Mouse (Mus musculus): ENCODE data around the gene Vgll2. TPM values are rescaled to one million over a fixed set of nuclear protein-coding genes. Genes with fewer than 3 reads are reported as not detected.

Gene Vgll2
- total and polyA plus RNA-seq, 2 experiments from 2014 or later, result 3.7 TPM; not detected in 1

- H3K9me3 ChIP-seq (ENCODE audit: low read length), result no peaks in the 10 kb centered on the region
- DNase-seq (ENCODE audit: low spot score), result no peak
- H3K4me1 ChIP-seq (ENCODE audit: insufficient read depth, low read length), result no peaks in the 10 kb centered on the region
- H3K36me3 ChIP-seq (ENCODE audit: insufficient read depth, low read length), result no peaks in the 10 kb centered on the region
- H3K4me3 ChIP-seq (ENCODE audit: low read depth, low read length), result no peak overlapping the region
- ATAC-seq (ENCODE audit: low FRiP score), result no peak
- no peak overlapping the region for H3K4me2 ChIP-seq (ENCODE audit: low read depth, low read length, poor library complexity, severe bottlenecking)
- H3K9ac ChIP-seq (replicated peaks; ENCODE audit: low read length, poor library complexity, severe bottlenecking), result no peak overlapping the region
- no peak overlapping the region for H3K27ac ChIP-seq (ENCODE audit: low read depth, low read length)
- TF ChIP-seq CTCF (IDR thresholded peaks at IDR 0.05), result no peak
- 58% methylated on average over 5 of the region's 5 CpGs for WGBS
- no peaks in the 10 kb centered on the region for H3K27me3 ChIP-seq (ENCODE audit: insufficient read depth, low read length)
Observed at GRCm38 (mm10) chr10:52043086-52043485, 20.8 kb downstream of the Vgll2 start.

- 79% methylated on average over 3 of the region's 3 CpGs for WGBS
- ATAC-seq (ENCODE audit: low FRiP score), result no peak
- H3K4me1 ChIP-seq (ENCODE audit: insufficient read depth, low read length), result no peaks in the 10 kb centered on the region
Observed at GRCm38 (mm10) chr10:52048287-52048686, 26.0 kb downstream of the Vgll2 start.

GRCm38 (mm10) chr10:52072482-52072881 is 50.2 kb downstream of the Vgll2 start:
- peak; percentile 56 for TF ChIP-seq CTCF (IDR thresholded peaks at IDR 0.05)
- no peak overlapping the region for H3K27ac ChIP-seq (ENCODE audit: low read depth, low read length)
- no peaks in the 10 kb centered on the region for H3K36me3 ChIP-seq (ENCODE audit: insufficient read depth, low read length)
- no peak overlapping the region for H3K9ac ChIP-seq (replicated peaks; ENCODE audit: low read length, poor library complexity, severe bottlenecking)
- DNase-seq (ENCODE audit: low spot score), result peak; percentile 44
- no peaks in the 10 kb centered on the region for H3K9me3 ChIP-seq (ENCODE audit: low read length)
- no peak overlapping the region for H3K4me2 ChIP-seq (ENCODE audit: low read depth, low read length, poor library complexity, severe bottlenecking)
- H3K4me3 ChIP-seq (ENCODE audit: low read depth, low read length), result no peak overlapping the region
- H3K27me3 ChIP-seq (ENCODE audit: insufficient read depth, low read length), result no peaks in the 10 kb centered on the region
- ATAC-seq (ENCODE audit: low FRiP score), result no peak
- H3K4me1 ChIP-seq (ENCODE audit: insufficient read depth, low read length), result no peaks in the 10 kb centered on the region

More at GRCm38 (mm10) chr10:52048287-52048686, 26.0 kb downstream of the Vgll2 start:
- Histone ChIP-seq H3K9ac (replicated peaks; ENCODE audit: low read length, poor library complexity, severe bottlenecking) (no peak overlapping the region), H3K27ac (ENCODE audit: low read depth, low read length) (no peak overlapping the region), H3K27me3 (ENCODE audit: insufficient read depth, low read length) (no peaks in the 10 kb centered on the region), H3K4me3 (ENCODE audit: low read depth, low read length) (no peak overlapping the region), H3K9me3 (ENCODE audit: low read length) (no peaks in the 10 kb centered on the region), H3K36me3 (ENCODE audit: insufficient read depth, low read length) (no peaks in the 10 kb centered on the region), H3K4me2 (ENCODE audit: low read depth, low read length, poor library complexity, severe bottlenecking) (no peak overlapping the region)
- no peak for TF ChIP-seq CTCF (IDR thresholded peaks at IDR 0.05)
- DNase-seq (ENCODE audit: low spot score), result no peak

Small RNA genes within 50 kb of the gene (microRNA-seq; reads per million reads assigned to microRNA genes)
- not detected for gene Gm24084 (ENCODE audit: borderline number of aligned reads)

Other genes starting within 250 kb of the Vgll2 start
- not detected in 2 replicates for gene Ros1, start 172.7 kb downstream of the Vgll2 start, total RNA-seq (2014; rRNA removed)
- gene Ros1, start 172.7 kb downstream of the Vgll2 start, polyA plus RNA-seq (2015; fragmentation: Nextera tagmentation; extraction: Ambion mirVana), result not detected in 2 replicates
- gene Dcbld1, start 211.1 kb downstream of the Vgll2 start, total RNA-seq (2014; rRNA removed), result 11.8 and 12.6 TPM in 2 replicates
- gene Dcbld1, start 211.1 kb downstream of the Vgll2 start, polyA plus RNA-seq (2015; fragmentation: Nextera tagmentation; extraction: Ambion mirVana), result 19.3 and 20.5 TPM in 2 replicates